8 mouse cellular contexts compared by ENCODE assay signal in the genomic region with DNA sequence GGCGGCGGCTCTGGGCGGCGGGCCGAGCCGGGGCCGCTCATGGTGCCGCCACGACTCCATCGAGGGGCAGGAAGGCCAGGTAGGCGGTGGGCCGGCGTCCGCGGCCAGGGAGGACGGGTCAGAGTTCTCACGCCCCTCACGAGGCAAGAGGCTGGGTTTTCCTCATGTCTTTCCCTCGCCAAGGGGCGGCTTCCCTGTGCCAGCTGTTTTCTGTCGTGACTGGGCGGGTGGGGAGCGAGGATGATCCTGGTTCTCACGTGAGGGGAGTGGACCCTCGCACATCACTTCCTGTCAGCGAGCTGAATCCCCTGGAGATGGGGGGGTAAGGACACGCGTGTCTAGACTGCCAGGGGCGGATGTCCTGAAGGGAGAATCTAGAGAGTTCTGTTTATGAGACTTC. TPM values are rescaled to one million over a fixed set of nuclear protein-coding genes. Genes with fewer than 3 reads are reported as not detected.
DNase-seq lines count a peak whose midpoint lies in the region; TF ChIP-seq lines count a peak whose summit lies in the region.

No protein-coding gene starts in this region.

- TF ChIP-seq CTCF in brain, embryonic 14.5 days (IDR thresholded peaks at IDR 0.05; ENCODE audit: borderline replicate concordance, extremely low read depth, insufficient read depth, insufficient read length), result no peak

- intact Hi-C loops in left cerebral cortex, postnatal 36 days (cut with DNase I), result loop anchor here (10.0 kb wide), 1 partner anchor 156 kb away; no protein-coding TSS in a partner anchor

- no peak for TF ChIP-seq POLR2A in brain, embryonic 14.5 days (IDR thresholded peaks at IDR 0.05; ENCODE audit: borderline replicate concordance, extremely low read depth, insufficient read depth, insufficient read length, poor library complexity, severe bottlenecking)

- peak; percentile 25 for DNase-seq in left cerebral cortex, adult 11 months (ENCODE audit: low spot score)
- DNase-seq in left cerebral cortex, postnatal 36 days (ENCODE audit: low spot score in 2 of 2), result no peak
- peak; percentile 81 for DNase-seq in brain, embryonic 14.5 days (ENCODE audit: low read depth)
- DNase-seq in gastrocnemius, postnatal 4 days (ENCODE audit: low spot score in 2 of 2), result peak; percentile 50 to 75
- peak; percentile 48 to 80 for DNase-seq in kidney, postnatal 25 days
- DNase-seq in lung, postnatal 10 days, result peak; percentile 88
- peak; percentile 82 to 86 for DNase-seq in right cerebral cortex, postnatal 10 days (ENCODE audit: low spot score in 2 of 2)
- no peak for DNase-seq in cerebellum, adult 9-10 months

RNA-seq across cellular contexts. Expression of a gene that starts 0.8 kb away (rescaled TPM):
- total RNA-seq in left cerebral cortex, postnatal 36 days (2021), result 10 to 100 TPM; 22.8 to 24.4 TPM
- polyA plus RNA-seq in brain, embryonic 14.5 days (2012; rRNA removed), result 26.6 and 28.6 TPM in 2 replicates
- 10 to 100 TPM; 34.9 to 36.6 TPM for total RNA-seq in gastrocnemius, postnatal 4 days (2021)

Comparison
In these comparisons a context has a peak if more than half of its experiments do, and no peak if none do; other contexts are left out.
1. DNase-seq: peak in left cerebral cortex, adult 11 months (single experiment), brain, embryonic 14.5 days (single experiment), gastrocnemius, postnatal 4 days (2 of 2), kidney, postnatal 25 days (2 of 2), lung, postnatal 10 days (single experiment) and right cerebral cortex, postnatal 10 days (2 of 2); none in left cerebral cortex, postnatal 36 days (0 of 2) and cerebellum, adult 9-10 months (single experiment).